Mouse (Mus musculus) cerebellum, adult 18-20 months (tissue): Measurements from ENCODE around the gene Nsf.

Experiments
- DNase-seq, 2 experiments: peaks; one replicate each; pipeline ENCODE4 v3.0.0; 2021

The Nsf gene

DNA sequence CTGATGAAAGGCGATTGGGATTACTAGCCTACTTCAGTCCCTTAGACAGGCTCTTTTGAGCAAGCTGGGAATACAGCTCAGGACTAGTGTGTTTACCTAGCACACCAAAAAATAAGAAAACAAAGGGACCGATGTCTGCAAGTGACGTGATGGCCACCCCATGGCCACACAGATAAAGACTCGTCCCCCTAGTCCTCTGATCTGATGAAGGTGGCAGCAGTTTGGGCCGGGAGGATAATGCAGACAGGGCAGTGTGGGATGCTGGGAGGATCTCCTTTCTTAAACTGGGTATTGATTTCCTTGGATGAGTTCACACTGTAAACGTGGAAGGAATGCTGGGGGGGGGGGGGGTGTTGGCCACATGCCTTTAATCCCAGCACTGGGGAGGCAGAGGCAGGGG is 13.0 kb downstream of the Nsf start:
- no peak for DNase-seq

DNA sequence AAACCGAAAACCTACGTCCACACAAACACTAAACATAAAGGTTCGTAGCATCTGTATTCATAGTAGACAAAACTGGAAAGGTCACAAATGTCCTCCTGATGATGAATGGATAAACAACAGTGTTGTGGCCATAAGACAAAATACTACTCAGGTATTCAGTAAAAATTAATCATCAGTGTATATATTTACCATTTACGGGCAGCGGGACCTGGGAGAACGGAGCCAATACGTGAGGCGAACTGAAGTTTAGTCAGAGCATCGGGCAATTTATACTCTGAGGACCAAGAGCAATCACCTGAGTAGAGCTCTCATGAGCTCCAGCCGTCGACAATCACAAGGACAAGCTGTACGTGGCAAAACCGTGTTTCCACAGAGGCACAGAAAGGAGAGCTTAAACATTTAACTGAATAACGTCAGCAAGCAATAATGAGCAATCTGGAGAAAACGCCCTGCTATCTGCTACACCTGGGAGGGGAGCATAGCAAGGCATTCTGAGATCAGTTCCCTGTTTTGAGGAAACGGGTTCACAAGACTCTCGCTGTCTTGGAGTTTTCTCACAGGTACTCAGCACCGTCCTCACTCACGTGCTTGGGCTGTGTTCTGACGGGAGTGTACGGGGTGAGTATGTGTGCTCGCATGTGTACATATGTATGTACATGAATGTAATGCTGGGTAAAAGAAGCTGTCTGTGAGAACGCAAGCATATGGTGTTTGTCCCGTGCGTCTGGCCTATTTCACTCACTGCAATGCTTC is 15.7 kb downstream of the Nsf start:
- no peak for DNase-seq

DNA sequence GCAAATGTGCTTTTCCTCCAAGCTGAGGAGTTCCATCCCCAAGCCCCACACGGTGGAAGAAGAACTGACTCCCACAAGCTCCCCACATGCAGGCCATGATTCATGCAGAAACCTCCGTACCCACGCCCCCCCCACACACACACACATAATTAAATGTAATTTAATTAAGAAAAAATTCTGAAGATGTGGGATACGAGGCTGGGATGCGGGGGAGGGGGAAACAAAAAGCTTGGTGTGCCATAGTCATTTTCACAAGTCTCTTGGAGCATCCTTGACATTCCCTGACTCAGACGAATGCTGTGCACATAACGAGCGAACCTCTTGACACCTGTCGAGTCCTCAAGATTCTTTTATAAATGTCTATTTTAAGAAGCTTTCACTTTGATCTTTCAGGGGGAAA is 16.4 kb downstream of the Nsf start:
- DNase-seq, result no peak

DNA sequence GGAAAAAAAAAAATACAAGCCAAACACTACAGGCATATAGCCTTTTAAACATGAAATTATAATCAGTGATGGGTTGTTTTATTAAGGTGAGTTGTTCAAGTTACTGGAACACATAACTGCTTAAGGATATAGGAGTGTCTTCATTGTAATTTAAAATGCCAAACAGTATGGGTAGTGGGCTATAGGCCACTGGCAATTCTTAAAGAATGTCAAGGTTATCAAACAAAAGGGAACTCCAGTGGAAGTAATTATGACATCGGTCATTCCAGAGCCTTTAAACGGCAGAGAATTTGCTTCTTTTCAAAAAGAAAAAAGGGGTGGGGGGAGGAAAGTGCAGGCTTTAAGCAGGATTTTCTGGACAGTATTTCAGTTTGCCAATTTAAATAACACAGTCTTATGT is 18.1 kb downstream of the Nsf start:
- no peak for DNase-seq

DNA sequence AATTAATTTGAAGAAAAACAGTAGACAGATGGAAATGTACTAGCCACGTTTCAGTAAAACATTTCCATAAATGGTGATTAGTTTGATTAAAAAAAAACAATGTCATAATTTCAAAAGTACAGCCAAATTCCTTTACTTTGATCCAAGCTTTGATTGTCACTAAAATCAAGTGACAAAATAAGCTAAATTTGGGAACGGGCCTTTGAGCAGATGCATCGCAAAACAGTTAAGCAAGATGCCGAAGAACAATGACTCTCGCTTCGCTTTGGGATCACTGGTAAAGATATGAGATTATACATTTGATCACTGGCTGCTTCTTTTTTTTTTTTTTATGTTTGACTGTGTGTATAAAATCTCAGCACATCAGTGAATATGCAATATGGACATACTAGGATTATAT is 20.0 kb downstream of the Nsf start:
- DNase-seq, result no peak

DNA sequence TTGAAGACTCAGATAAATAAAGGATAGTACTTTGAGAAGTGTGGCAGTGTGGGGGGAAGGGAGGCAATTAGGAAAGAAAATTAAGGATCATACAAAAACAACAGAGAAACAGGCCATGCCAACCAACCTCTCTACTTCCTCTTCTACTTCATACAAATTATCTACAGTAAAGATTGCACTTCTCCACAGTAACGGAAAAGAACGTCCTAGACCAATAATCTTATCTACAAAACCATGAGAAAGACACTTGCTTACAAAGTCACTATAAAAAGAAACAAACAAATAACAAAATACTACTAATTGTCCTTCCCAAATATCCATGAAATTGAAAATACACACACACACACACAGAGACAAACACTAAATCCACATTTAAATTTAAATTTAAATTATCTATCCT is 29.9 kb downstream of the Nsf start:
- DNase-seq, result no peak

DNA sequence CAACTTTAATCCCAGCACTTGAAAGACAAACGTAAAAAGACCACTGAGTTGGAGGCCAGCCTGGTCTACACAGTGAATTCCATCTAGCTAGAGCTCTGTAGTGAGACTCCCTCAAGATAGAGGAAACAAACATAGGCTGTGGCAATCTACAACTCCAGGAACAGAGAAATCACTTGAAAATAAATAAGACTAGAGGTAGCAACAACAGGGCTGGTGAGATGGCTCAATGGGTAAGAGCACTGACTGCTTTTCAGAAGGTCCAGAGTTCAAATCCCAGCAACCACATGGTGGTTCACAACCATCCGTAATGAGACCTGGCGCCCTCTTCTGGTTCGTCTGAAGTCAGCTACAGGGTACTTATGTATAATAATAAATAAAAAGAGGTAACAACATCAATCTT is 30.6 kb downstream of the Nsf start:
- no peak for DNase-seq

DNA sequence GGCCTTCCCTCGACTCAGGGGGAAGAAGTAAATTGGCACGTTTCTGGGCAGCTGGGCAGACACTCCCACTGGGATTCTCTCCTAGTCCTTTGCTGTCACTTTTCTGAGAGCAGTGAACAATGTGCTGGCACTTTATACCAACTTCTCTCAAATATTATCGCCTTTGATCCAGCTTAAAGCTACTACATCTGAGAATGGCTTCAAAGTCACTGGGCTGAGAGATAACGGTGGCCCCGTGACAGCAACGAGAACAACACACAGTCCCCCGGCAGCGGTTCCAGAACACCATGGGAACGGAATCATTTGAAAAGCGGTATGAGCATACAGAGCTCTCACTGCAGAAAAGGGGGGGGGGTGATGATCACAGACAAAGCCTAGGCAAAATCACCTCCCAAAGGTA is 31.0 kb downstream of the Nsf start:
- DNase-seq, result no peak

DNA sequence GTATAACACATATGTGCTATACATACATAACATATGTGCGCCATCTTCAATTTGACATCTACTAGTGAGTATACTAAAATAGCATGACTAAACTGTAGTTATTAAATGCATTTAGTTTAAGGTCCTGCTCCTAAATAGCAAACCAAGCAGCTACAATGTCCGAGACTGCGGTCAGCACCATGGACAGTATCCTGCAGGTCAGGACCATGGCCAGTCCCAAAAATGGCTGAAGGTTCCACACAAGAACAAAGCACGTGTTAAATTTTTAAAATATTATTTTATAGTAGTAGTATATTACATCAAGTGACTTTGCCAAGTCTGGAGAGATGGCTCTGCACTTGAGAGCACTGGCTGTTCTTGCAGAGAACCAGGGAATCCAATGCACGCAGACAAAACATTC is 33.2 kb downstream of the Nsf start:
- no peak for DNase-seq

DNA sequence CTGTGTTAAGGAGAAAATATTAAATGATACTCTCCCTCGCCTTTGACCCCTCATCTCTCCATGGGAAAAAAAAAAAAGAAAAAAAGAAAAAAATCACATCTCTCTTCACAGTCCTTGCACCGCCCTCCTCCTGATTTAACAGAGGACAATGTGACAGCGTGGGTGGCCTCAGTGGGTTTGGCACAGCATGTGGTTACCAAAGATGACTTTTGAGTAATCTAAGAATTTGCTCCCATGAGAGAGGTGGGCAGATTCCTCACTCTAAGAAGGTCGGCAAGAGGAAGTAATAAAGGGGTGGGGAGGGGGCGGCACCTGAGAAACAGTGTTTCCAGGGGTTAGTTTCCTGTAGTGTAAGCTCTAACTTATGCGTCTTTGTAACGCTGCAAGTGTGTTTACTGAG is 37.0 kb downstream of the Nsf start:
- no peak for DNase-seq

DNA sequence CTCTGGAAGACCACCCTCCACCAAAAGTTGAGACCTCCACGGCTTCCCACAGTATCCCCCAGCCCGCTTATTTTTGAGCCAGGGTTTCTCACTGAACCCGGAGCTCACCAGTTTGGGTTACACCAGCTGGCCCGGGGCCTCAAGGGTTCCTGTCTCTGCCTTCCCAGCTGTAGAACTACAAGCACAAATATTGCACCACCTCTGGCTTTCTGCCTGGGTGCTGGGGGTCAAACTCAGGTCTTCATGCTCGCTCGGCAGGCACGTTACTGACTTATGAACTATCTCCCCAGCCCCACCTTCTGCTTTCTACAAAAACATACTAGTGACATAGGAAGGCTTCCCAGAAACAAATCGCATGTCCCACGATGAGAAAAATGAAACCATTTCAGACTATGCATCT is 38.2 kb downstream of the Nsf start:
- DNase-seq, result no peak

DNA sequence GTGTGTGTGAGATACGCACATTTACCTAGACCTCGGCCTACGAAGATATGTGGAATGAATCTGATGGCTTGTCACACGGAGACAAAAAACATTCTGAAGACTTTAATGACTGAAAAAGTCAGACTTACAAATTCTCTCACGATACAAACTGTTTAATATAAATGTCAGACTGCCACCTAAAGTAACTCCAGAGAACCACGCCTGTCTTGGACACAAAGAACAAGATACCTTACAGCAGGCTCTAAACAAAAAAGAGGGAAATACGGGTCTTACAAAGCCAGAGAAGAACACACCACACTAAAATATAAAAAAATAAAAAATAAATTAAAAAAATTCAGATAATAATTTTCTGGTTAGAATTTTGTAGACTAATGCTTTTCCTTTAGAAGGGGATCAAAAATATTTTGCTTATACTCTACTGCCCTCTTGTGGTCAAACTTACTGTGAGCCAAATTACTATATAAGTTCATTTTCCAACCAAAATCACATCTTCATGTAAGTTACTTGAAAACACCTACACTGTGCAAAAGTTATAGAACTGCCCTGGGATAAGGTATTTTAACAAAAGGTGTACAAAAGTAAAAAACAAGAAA is 42.8 kb downstream of the Nsf start:
- DNase-seq, result no peak

DNA sequence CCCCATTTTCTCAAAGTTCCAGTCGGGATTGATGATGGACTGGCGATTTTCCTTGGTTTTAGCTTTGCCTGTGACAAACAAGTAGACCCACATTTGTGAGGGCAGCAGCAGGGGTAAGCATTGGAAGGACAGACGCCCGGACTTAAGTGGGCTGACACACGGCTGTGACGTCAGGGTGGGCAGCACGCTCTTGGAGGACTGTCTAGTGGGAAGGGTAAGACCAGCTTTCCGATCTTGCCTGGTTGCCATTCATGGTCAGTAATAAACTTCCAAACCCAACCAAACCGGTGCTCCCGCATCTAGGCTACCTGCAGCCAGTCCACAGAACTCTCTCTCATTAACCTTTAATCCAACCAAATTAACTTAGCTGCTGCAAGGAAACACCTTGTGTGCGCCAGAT is 43.3 kb downstream of the Nsf start:
- no peak for DNase-seq

DNA sequence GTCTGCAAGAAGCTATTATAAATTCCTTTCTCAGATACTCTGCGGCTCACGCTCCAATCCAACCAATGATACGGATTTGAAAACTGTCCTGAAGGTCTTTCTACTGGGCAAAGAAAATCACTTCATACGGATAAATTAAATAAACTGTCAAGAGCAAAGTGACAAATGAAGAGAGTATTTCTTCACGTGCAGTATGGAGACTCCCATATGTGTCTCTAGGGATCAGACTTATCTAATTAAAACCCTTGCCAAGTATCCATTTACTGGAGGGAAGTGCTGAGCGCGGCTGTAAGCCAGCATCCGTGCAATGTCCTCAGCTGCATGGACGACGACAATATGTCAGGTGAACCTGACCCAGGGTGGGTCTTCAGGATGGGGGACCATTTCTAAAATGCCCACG is 44.0 kb downstream of the Nsf start:
- DNase-seq, result no peak

DNA sequence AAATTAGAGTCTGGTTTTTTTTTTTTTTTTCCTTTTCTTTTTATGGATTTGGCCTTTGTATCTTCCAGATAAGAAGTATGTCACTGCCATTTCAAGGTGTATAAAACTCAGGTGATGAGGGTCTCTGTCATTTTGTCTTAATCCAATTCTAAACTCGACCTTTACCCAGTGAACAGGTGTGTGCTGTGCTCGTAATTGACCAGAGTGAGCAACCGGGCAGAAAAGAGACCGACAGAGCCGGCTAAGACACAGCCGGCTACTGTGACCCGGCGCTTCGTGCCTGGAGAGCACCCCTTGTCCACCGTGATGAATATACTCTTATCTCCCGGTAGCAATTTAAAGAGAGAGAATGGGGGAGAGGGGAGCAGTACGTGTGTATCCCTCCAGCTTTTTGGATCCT is 44.5 kb downstream of the Nsf start:
- no peak for DNase-seq

DNA sequence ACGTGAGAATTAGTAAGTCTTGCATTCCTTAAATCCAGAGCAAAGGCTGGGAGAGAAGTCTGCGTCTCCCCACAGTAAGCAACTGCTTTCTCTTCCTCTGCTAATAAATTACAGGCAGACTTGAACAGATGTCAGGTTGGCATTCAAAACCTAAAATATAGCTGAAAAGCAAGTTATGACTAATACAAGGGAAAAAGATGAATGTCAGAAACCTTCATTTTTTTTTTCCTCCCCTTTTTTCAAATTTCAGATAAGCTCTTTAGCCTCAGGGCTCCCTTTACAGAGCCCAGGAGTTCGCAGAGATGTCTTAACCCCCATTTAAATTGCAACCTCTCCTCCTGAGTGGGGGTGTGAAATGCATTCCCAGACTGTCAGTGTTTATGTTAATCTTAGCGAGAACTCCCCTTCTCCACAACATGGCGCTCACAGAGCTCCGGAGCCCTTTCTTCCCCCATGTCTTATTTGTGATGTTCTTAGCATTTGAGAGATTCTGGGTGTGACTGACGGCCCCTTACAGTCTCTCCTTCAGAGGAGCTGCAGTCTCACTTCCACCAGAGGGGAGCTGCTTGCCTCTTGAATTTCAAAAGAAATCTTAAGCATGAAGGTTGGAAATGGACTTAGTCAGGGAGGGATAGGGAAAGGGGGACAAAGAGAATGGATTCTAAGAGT is 47.7 kb downstream of the Nsf start:
- no peak for DNase-seq

DNA sequence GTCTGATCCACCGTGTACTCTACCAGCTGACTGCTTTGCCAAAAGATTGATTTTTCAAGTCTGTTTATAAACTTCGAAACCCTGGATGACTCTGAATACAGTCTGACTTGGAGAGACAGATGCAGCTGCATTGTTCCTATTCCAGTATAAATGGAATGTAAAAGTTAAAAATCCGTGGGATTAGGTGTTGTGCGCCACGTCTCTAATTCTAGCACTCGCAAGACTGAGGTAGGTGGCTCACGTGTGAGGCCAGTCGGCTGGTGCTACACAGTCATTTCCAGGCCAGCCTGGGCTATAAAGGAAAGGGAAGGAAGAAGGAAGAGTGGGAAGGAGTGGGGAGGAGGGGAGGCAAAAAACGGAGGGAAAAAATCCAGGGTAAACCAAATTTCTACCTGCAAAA is 48.4 kb downstream of the Nsf start:
- no peak for DNase-seq

DNA sequence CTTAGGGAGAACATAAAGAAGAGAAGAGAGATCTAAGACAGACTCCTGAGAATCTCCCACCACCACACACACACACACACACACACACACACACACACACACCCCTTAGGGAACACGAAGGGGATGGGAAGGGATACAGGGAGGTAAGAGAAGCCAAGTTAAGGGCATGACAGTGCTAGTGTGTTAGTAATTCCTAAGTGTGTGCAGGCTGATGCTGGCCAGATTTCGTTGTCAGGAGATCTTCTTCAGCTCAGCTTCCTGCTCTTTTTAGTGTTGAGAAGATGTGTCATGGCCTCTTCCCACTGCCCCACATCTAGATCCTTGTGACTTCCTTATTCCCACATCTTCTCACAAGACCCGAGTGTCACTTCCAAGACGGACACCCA is 52.3 kb downstream of the Nsf start:
- DNase-seq, result no peak

DNA sequence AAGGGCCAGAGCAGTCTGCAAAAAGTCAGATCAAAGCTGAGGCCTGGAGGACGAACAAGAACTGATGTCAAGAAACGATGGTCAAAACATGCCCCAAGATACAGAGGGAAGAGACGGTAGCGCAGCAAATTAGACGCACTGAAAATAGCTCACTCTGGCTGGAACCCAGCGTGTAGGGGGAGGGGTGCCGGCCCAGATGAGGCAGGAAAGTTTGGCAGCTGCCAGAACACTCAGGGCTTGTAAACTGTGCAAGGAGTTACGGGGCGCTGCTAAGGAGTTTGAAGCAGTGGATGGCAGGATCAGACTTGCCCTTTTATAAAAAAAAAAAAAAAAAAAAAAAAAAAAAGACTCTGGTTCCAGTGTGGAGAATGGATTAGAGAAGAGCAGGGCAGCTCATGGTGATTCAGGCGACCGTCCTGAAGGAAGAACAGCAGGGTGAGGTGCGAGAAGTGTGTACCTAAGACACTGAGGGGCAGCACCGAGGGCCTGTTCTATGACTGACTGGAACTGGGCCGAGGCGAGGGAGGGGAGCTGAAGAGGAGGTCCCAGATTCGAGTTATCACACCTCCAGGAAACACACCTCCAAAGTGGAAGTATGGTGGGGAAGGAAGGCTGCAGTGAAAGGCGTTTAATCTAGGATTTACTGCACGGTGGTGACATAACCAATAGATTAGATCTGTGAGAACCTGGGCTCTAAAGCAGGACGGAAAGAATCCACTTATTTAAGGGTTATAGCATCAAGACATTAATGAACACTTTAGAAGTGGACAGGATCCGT is 52.9 kb downstream of the Nsf start:
- DNase-seq, result no peak

DNA sequence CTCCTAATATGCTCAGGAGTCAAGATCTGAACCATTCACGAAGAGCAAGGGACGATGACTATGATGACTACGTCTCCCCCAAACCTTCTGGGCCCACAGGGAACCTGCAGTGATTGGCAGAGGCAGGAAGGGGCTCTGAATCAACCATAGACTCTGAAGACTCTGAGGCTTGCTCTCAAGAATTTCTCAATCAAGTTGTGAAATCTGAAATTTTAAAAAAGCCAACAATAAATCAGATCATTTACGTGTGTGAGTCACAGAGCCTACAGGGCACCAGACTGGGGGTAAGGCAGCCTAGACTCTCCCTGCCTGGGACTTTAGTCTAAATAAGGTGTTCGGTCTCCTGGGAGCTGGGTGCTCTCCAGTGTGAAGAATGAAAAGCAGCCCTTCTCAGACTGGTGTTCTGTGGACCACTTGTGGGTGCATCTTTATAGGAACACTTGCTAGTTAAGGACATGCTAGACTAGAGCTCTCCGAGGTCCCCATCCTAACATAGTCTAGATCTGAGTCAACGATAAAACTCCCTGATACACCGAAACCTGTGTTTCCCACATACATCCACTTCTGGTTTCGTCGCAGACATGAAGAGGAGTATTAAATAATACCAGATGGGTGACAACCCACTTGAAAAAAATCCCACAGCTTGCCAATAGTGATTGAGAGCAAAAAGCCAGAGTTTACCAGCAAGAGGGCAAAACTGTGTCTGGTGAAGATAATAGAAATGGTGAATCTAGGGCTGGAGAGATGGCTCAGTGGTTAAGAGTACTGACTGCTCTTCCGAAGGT is 56.7 kb downstream of the Nsf start:
- no peak for DNase-seq

DNA sequence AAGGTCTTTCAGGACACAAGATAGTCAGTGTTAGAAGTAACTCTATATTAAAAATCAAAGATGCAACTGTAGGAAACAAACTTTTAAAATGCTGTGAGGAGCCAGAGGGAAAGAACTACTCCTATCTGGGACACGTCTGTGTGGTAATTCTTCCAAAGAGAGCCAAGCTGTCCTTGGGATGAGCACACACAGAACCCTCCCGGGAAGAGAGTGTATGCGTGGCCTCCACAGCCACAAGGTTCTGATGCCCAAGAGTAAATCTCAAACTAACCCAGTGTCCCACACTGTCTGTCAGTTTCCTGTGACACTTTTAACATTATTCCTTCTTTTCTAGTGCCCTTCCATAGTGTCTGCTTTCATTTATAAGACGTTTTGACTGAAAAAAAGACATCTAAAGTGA is 57.8 kb downstream of the Nsf start:
- DNase-seq, result no peak

DNA sequence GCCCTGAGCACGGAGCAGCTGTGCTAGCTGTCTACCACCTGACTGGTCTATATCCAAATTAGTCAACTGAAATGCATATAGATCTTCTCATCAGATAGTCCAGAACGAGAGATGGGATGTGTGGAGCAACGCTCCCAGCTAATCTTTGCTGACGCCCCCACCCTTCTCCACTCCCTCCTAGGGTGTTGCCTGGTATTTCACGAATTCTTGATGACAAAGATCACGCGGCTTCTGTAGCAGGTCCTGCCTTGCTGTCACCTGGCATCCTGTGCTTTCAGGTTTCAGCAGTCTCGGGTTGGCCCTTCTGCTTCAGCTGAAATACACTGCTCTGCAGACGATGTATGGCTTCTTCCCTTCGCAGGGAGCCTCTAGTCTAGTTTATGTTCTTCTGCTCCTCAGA is 61.0 kb downstream of the Nsf start:
- DNase-seq, result no peak

DNA sequence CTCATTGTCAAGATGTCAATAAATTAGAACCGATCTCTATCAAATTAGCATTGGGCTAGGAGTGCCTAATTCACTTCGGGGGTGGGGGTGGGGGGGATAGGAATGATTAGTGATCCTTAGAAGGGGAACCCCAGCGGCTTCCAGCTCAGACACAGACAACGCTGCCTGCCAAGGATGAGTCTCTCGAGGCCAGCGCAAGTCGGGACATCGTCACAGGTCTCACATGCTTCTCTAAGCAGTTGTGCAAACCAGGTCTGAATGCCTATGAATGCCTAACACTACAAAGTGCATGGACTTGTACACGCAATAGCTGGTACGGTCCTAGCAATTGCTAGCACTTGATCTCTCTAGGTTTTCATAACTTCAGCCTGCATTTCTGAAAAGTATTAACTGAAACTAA is 62.1 kb downstream of the Nsf start:
- no peak for DNase-seq
